Mouse (Mus musculus) myocyte (in vitro differentiated cells): ENCODE results near the gene Ctns.

Experiments
- CEBPB ChIP-seq: IDR thresholded peaks from 2 replicates; pipeline ENCODE4 v1.6.1; 2011; ENCODE audit warnings: mild to moderate bottlenecking, moderate library complexity; ENCODE audit not compliant: poor library complexity, insufficient read depth, severe bottlenecking
- E2F4 ChIP-seq: IDR thresholded peaks from one replicate; pipeline ENCODE4 v1.6.1; 2011; ENCODE audit warnings: mild to moderate bottlenecking, control low read depth, moderate library complexity; ENCODE audit not compliant: insufficient read depth
- MAX ChIP-seq: IDR thresholded peaks from one replicate; pipeline ENCODE4 v1.6.1; 2011; ENCODE audit warnings: low read depth, mild to moderate bottlenecking, control low read depth
- MYOD1 ChIP-seq, 3 experiments: IDR thresholded peaks; one replicate each; pipeline ENCODE4 v1.6.1; 2011; ENCODE audit warnings: control low read depth in 2 of 3, low read depth in 2 of 3, mild to moderate bottlenecking in 2 of 3, moderate library complexity in 1 of 3; ENCODE audit not compliant: insufficient read length in 2 of 3, control insufficient read depth in 1 of 3
- MYOG ChIP-seq, 3 experiments: IDR thresholded peaks; one replicate each; pipeline ENCODE4 v1.6.1; 2011; ENCODE audit warnings: control low read depth in 2 of 3, low read depth in 2 of 3, mild to moderate bottlenecking in 2 of 3; ENCODE audit not compliant: insufficient read length in 2 of 3, control insufficient read depth in 1 of 3, insufficient read depth in 1 of 3
- POLR2A ChIP-seq: IDR thresholded peaks from one replicate; pipeline ENCODE4 v1.6.1; 2011; ENCODE audit warnings: low read depth, mild to moderate bottlenecking, control low read depth, moderate library complexity; ENCODE audit not compliant: insufficient read length
- REST ChIP-seq: IDR thresholded peaks from one replicate; pipeline ENCODE4 v1.6.1; 2011; ENCODE audit warnings: mild to moderate bottlenecking, control low read depth, moderate library complexity; ENCODE audit not compliant: insufficient read depth, insufficient read length
- USF1 ChIP-seq: IDR thresholded peaks from one replicate; pipeline ENCODE4 v1.6.1; 2011; ENCODE audit warnings: low read depth, mild to moderate bottlenecking, control low read depth, moderate library complexity

DNA sequence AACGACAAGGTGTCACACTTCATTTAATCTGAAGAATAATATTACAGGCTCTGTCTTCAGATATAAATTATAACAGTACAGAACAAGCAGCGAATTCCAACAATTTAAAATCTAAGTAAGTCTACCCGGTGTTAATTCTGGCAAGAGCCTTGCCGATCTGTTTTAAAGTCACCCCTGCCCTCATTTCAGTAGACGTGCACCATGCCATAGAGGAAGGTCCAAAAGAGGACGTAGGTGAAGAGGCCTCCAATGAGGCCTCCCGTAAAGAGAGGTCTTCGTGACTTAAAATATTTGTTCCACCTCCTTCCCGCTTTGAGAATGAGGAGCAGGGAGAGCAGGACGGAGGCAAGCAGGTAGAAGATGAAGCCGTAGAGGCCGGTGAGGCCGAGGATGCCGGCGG, 22.7 kb downstream of the Ctns start:
- TF ChIP-seq E2F4 (no peak), POLR2A (no peak), MAX (no peak), MYOD1 (IDR thresholded peaks at IDR 0.05; ENCODE audit: control insufficient read depth in 1 of 3, insufficient read length in 2 of 3, low read depth in 2 of 3) (no peak), CEBPB (0 out of 2 replicates have a peak, but pooled peaks have one; percentile 0), USF1 (no peak), REST (no peak), MYOG (IDR thresholded peaks at IDR 0.05; ENCODE audit: control insufficient read depth in 1 of 3, insufficient read depth in 1 of 3, insufficient read length in 2 of 3, low read depth in 2 of 3) (no peak)
